Mouse (Mus musculus) heart, adult 2 months (tissue): ENCODE measurements around the gene D630003M21Rik.

Experiments
- CTCF ChIP-seq: fragments of 200-600 bp; IDR thresholded peaks from 2 replicates; pipeline ENCODE4 v1.8.1; 2022; ENCODE audit warnings: antibody characterized with exemption, mild to moderate bottlenecking, moderate library complexity
- EP300 ChIP-seq: fragments of 200-500 bp; IDR thresholded peaks from 2 replicates; pipeline ENCODE4 v1.6.1; 2011; ENCODE audit warnings: low read depth, low read length, control low read depth; ENCODE audit not compliant: insufficient read depth
- POLR2A ChIP-seq: fragments of 200-500 bp; IDR thresholded peaks from 2 replicates; pipeline ENCODE4 v1.6.1; 2011; ENCODE audit warnings: mild to moderate bottlenecking, low read depth, low read length, control low read depth; ENCODE audit not compliant: insufficient read depth

DNA sequence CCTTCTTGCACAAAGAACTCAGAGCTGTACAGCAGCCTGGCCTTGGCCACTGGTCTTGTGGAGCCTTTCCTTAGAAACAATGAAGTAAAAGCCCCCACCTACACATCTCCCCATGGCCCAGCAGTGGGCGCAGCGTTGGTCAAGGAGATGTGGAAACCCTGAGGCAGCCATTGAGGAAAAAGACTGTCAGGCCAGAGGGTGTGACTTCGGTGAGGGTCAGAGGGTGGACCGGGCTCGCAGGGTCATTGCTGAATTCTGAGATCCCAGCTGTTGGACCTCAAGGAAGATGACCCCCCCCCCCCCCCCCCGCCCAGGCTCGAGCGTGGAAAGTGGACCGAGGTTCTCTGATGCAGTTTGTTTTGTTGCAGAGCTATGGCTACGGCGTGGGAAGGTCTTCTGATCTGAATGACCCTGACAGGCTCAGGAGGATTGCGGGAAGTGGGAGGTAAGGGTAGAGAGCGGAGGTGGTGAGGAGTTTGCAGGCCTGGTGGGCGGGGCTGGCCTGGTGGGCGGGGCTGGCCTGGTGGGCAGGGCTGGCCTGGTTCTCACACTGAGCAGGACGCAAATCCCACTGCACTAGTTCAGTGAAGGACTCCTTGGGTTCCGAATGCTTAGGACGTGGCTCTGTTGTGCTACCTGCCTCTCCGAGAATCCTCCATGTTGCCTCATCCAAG, 50.2 kb downstream of the D630003M21Rik start:
- no peak for TF ChIP-seq CTCF
- no peak for TF ChIP-seq EP300
- peak; percentile 42; the same call in 1 of the 2 replicates for TF ChIP-seq POLR2A
